Mouse (Mus musculus): ENCODE measurements around the gene Sertad2. TPM values are rescaled to one million over a fixed set of nuclear protein-coding genes. Genes with fewer than 3 reads are reported as not detected.

Gene Sertad2
- total and polyA plus RNA-seq, 3 experiments, result 16.1 to 20.2 (median 17.7) TPM

DNA sequence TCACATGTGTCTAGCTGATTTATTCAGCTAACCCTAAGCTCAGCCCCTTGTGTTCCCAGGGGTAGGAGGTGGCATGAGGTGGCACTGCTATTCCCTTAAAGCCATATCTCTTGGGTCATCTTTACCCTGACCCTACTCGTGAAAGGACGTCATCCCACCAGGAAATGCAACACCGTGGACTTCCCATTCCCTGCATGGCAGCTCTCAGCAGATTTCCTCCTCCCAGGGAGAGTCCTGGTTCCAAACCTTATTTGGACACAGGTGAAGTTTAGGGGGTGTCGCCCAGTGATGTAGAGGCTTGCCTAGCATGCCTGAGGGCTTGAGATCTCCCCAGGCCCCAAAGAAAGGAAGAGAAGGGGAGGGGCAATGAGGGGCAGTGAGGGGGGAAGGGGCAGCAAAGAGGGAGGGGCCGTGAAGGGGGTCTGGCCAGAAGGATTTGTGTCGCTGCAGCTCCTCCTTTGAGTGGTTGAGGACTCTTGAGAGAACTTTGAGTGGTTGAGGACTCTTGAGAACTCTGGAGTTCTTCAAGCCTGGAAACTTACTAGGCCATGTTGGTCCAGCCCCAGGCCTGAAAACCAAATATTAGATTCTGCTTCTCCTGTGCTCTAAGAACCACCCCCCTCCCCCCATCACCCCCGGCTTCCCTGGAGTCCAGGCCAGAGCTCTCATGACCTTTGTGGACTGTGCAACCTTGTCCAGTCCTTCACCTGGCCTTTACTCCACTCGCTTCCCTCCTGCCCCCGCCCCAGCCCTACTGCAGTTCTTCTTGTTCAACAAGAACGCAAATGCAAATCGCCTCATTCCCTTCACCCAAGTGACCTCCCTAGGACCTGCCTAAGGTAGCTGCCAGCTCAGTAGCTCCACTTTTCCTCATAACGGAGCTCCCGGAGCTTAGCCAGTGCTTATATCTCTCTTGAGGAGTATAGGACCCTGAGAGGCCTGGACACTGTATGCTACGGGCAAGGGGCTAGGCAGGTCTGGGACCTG is 117.4 kb downstream of the Sertad2 start:
- Histone ChIP-seq H3K4me1 (ENCODE audit: control insufficient read depth, insufficient read depth, low read length) (peaks cover 6% of the 10 kb centered on the region), H3K27me3 (ENCODE audit: control insufficient read depth, insufficient read depth, low read length) (no peaks in the 10 kb centered on the region), H3K4me3 (no peak overlapping the region), H3K27ac (no peak overlapping the region), H3K79me2 (replicated peaks; ENCODE audit: control insufficient read depth, insufficient read depth, low read length) (no peaks in the 10 kb centered on the region), H3K9ac (ENCODE audit: low read depth, low read length) (no peak overlapping the region), H3K36me3 (ENCODE audit: control insufficient read depth, insufficient read depth, low read length) (no peaks in the 10 kb centered on the region)
- 83% methylated on average over 14 of the region's 14 CpGs for WGBS
- intact Hi-C loops (cut with DNase I), result loop anchor here (5.0 kb wide), 1 partner anchor 82 kb away; the partner anchor contains the start of gene Aftph
- DNase-seq, result no peak
- no peak for TF ChIP-seq CTCF (IDR thresholded peaks at IDR 0.05)
- TF ChIP-seq POLR2A (IDR thresholded peaks at IDR 0.05; ENCODE audit: insufficient read depth, low read depth, low read length), result no peak
- TF ChIP-seq EP300 (IDR thresholded peaks at IDR 0.05; ENCODE audit: insufficient read depth, low read depth, low read length), result no peak

DNA sequence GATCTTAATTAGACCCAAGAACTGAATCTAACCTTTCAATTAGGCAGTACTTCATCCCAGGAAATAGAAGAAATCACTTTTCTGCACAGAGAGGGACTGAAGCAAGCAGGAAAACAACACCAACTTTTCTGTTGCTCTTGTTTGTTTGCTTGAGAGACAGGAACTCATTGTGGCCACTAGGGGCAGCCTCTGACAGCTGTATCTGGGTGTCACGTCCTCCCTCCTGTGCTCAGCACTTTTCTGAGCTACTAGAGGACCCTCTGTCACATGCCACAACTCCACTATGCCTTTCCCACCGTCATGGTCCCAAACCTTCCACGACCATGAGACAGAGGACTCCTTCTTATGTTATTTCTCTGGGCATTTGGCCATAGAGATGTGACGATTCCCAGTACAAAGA is 118.6 kb downstream of the Sertad2 start:
- TF ChIP-seq CTCF (IDR thresholded peaks at IDR 0.05) (peak; percentile 86), POLR2A (IDR thresholded peaks at IDR 0.05; ENCODE audit: insufficient read depth, low read depth, low read length) (no peak), EP300 (IDR thresholded peaks at IDR 0.05; ENCODE audit: insufficient read depth, low read depth, low read length) (0 out of 2 replicates have a peak, but pooled peaks have one; percentile 9)
- peak; percentile 31 for DNase-seq
- Histone ChIP-seq H3K27me3 (ENCODE audit: control insufficient read depth, insufficient read depth, low read length) (no peaks in the 10 kb centered on the region), H3K4me1 (ENCODE audit: control insufficient read depth, insufficient read depth, low read length) (no peaks in the 10 kb centered on the region; the same call in 1 of the 2 replicates), H3K79me2 (replicated peaks; ENCODE audit: control insufficient read depth, insufficient read depth, low read length) (no peaks in the 10 kb centered on the region), H3K36me3 (ENCODE audit: control insufficient read depth, insufficient read depth, low read length) (no peaks in the 10 kb centered on the region), H3K27ac (no peak overlapping the region), H3K9ac (ENCODE audit: low read depth, low read length) (no peak overlapping the region), H3K4me3 (no peak overlapping the region)
- WGBS, result 32% methylated on average over 4 of the region's 4 CpGs
- intact Hi-C loops (cut with DNase I), result loop anchor here (5.0 kb wide), 1 partner anchor 81 kb away; the partner anchor contains the start of gene Aftph

DNA sequence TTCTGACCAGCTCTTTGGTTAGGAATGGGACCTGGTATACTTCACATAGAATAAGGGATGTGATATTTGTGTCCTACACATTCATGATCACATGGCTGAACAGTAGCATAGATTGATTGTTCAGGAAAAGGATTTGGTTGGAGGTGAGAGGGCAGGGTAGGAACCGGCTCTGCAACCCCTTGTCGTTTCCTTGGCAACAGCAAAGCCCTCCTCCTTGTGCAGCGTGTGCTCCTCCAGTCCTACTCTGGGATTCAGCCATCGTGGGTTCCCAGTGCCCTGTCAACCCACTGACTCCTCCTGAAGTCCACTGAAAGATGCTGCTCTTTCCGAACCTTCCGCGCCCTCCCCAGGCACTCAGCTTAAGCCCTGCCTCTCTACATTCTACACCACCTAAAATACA is 119.8 kb downstream of the Sertad2 start:
- no peaks in the 10 kb centered on the region; the same call in 1 of the 2 replicates for H3K4me1 ChIP-seq (ENCODE audit: control insufficient read depth, insufficient read depth, low read length)
- intact Hi-C loops (cut with DNase I), result loop anchor here (5.0 kb wide), 1 partner anchor 79 kb away; the partner anchor contains the start of gene Aftph
- no peak overlapping the region for H3K4me3 ChIP-seq
- H3K36me3 ChIP-seq (ENCODE audit: control insufficient read depth, insufficient read depth, low read length), result no peaks in the 10 kb centered on the region
- H3K27me3 ChIP-seq (ENCODE audit: control insufficient read depth, insufficient read depth, low read length), result no peaks in the 10 kb centered on the region
- H3K9ac ChIP-seq (ENCODE audit: low read depth, low read length), result no peak overlapping the region
- DNase-seq, result no peak
- TF ChIP-seq EP300 (IDR thresholded peaks at IDR 0.05; ENCODE audit: insufficient read depth, low read depth, low read length) (no peak), CTCF (IDR thresholded peaks at IDR 0.05) (no peak), POLR2A (IDR thresholded peaks at IDR 0.05; ENCODE audit: insufficient read depth, low read depth, low read length) (no peak)
- H3K79me2 ChIP-seq (replicated peaks; ENCODE audit: control insufficient read depth, insufficient read depth, low read length), result no peaks in the 10 kb centered on the region
- no peak overlapping the region for H3K27ac ChIP-seq
- 74% methylated on average over 7 of the region's 7 CpGs for WGBS

DNA sequence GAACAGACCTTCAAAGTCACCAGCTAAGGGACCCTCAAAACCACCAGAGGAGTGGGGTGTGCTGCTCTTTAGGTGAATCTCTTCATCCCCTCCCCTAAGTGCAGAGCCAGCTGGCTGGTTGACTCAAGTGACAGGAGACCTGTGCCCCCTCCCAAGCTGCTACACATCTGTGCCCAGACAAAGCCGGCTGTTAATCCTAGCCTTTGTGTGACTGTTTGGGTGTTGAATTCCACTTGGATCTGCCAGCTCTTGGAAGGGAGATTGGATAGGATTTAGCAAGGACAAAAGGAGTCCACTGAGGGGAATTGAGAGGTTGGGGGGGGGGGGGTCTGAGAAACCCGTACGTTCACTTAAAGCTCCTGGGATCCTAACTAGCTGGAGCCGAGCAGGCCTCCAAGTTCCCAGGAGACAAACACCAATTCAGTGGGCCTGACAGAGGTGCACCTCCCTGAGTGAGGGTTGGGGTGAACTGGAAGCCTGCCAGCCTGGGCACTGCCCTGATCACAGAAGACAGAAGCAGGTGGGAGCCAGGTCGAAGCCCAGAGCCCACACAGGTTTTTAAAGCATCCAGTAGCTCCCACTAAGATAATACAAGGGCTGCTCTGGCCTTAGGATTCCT is 120.6 kb downstream of the Sertad2 start:
- Histone ChIP-seq H3K27me3 (ENCODE audit: control insufficient read depth, insufficient read depth, low read length) (no peaks in the 10 kb centered on the region), H3K79me2 (replicated peaks; ENCODE audit: control insufficient read depth, insufficient read depth, low read length) (no peaks in the 10 kb centered on the region), H3K36me3 (ENCODE audit: control insufficient read depth, insufficient read depth, low read length) (no peaks in the 10 kb centered on the region), H3K27ac (no peak overlapping the region), H3K4me1 (ENCODE audit: control insufficient read depth, insufficient read depth, low read length) (no peaks in the 10 kb centered on the region; the same call in 1 of the 2 replicates), H3K4me3 (no peak overlapping the region), H3K9ac (ENCODE audit: low read depth, low read length) (no peak overlapping the region)
- intact Hi-C loops (cut with DNase I), result loop anchor here (5.0 kb wide), 1 partner anchor 79 kb away; the partner anchor contains the start of gene Aftph
- WGBS, result 83% methylated on average over 5 of the region's 5 CpGs
- no peak for TF ChIP-seq POLR2A (IDR thresholded peaks at IDR 0.05; ENCODE audit: insufficient read depth, low read depth, low read length)
- TF ChIP-seq CTCF (IDR thresholded peaks at IDR 0.05), result no peak
- TF ChIP-seq EP300 (IDR thresholded peaks at IDR 0.05; ENCODE audit: insufficient read depth, low read depth, low read length), result no peak
- no peak for DNase-seq

DNA sequence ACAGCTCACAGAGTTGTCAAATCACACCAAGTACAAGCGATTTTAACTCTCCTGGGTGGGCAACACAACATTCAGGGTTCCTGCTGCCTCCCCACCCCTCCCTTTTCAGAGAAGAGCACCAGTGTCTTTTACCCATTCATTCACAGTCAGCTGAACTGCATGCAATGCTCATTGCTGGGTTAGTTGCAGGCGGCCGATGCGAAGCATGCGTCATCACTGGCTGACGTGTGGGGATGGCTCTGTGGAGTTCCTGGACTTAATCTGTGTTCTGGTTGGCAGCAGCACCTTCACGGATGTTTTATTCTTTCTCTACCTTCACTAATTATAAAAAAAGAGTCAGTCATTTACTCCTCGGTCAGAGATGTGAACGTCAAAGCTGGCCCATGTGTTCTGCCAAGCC is 121.8 kb downstream of the Sertad2 start:
- TF ChIP-seq CTCF (IDR thresholded peaks at IDR 0.05) (no peak), EP300 (IDR thresholded peaks at IDR 0.05; ENCODE audit: insufficient read depth, low read depth, low read length) (no peak), POLR2A (IDR thresholded peaks at IDR 0.05; ENCODE audit: insufficient read depth, low read depth, low read length) (no peak)
- no peaks in the 10 kb centered on the region for H3K36me3 ChIP-seq (ENCODE audit: control insufficient read depth, insufficient read depth, low read length)
- H3K4me3 ChIP-seq, result no peak overlapping the region
- H3K9ac ChIP-seq (ENCODE audit: low read depth, low read length), result no peak overlapping the region
- intact Hi-C loops (cut with DNase I), result loop anchor here (5.0 kb wide), 1 partner anchor 77 kb away; the partner anchor contains the start of gene Aftph
- H3K27ac ChIP-seq, result no peak overlapping the region
- DNase-seq, result no peak
- no peaks in the 10 kb centered on the region; the same call in 1 of the 2 replicates for H3K4me1 ChIP-seq (ENCODE audit: control insufficient read depth, insufficient read depth, low read length)
- no peaks in the 10 kb centered on the region for H3K27me3 ChIP-seq (ENCODE audit: control insufficient read depth, insufficient read depth, low read length)
- WGBS, result 83% methylated on average over 9 of the region's 9 CpGs
- no peaks in the 10 kb centered on the region for H3K79me2 ChIP-seq (replicated peaks; ENCODE audit: control insufficient read depth, insufficient read depth, low read length)
